Mouse (Mus musculus): ENCODE measurements around the gene Prmt6. TPM values are rescaled to one million over a fixed set of nuclear protein-coding genes. Genes with fewer than 3 reads are reported as not detected.
A peak's percentile ranks its signal among the peaks of the same experiment; 100 is the strongest.

Prmt6 gene
- 10 to 100 TPM; 10.7 to 12.5 TPM for total RNA-seq (2021)
- long read RNA-seq, experiment 1, transcript Prmt6-202 (2 exons, 3,059 nt) = minor isoform, 5 of 18 reads
- long read RNA-seq, experiment 1, transcript Prmt6-201 (1 exons, 2,450 nt) = major isoform, 13 of 18 reads
- long read RNA-seq, experiment 1, partial matches to known transcripts = 0 of 18 reads
- long read RNA-seq, experiment 1, other reads (novel, unspliced or antisense) = 0 of 18 reads
- long read RNA-seq, experiment 2, transcript Prmt6-201 (1 exons, 2,450 nt) = major isoform, 17 of 30 reads
- long read RNA-seq, experiment 2, transcript Prmt6-202 (2 exons, 3,059 nt) = minor isoform, 12 of 30 reads
- long read RNA-seq, experiment 2, partial matches to known transcripts = 0 of 30 reads
- long read RNA-seq, experiment 2, other reads (novel, unspliced or antisense) = 1 of 30 reads

DNA sequence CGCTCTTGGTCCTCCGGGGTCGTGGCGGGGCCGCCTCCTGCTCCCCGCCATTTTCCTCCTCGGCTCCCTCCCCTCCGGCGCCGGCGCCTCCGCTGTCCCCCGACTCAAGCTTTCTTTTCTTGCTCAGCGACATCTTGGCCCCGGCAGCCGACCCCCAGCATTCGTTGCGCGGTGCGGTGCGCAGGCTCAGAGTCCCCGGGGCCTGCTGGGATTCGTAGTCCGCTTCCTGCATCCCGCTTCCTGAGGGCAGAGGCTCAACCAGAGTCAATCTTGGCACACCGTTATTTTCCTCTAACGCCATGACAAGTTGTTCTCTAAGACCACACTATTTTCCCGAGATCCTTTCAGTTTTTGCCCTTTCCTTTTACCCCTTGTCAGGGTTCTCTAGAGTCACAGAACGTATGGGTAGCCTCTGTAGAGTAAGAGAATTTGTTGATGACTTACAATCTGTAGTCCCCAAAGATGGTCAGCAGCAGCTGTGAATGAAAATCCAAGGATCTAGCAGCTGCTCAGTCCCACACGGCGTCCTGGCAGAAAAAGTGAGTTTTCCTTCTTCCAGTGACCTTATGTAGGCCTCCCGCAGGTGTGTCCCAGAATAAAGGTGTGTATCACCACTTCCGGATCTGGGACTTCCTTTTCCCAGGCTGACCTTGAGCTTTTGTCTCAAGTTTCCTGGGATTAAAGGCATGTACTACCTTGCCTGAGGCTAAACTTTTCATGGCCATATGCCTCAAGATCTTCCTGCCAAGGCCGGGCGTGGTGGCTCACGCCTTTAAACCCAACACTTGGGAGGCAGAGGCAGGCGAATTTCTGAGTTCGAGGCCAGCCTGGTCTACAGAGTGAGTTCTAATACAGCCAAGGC, at the start of gene Prmt6:
Gene Prmt6, minus strand, starts transcription at position 160 of the 862 bp plus-strand sequence.
- DNase-seq (ENCODE audit: low spot score in 2 of 2) = peak; percentile 84 to 88

GRCm38 (mm10) chr3:110290485-110291045, 39.8 kb upstream of the Prmt6 start:
- DNase-seq (ENCODE audit: low spot score in 2 of 2) = no peak

- DNase-seq (ENCODE audit: low spot score in 2 of 2) = no peak
These were observed 31.9 kb upstream of the Prmt6 start for GRCm38 (mm10) chr3:110282651-110283050.

DNA sequence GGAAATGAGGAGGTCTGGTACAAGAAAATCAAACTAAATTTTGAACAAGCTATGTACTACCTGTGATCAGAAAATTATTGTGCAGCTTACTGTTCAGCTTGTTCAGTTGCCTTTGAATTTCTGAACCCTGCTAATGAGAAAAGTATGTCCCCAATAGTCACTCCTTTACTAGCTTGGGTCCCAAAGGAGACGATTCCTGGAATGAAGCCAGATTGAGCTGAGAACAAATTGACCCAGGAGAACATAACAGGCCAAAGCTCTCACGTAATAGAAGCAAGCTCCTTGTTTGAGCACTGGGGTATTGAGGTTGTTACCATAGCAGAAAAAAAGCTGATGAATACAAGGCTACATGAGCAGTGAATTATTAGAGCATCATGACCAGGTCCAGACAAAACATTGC, 17.0 kb upstream of the Prmt6 start:
- no peak for DNase-seq (ENCODE audit: low spot score in 2 of 2)

- DNase-seq (ENCODE audit: low spot score in 2 of 2) = no peak
These were observed 2.3 kb upstream of the Prmt6 start for GRCm38 (mm10) chr3:110253105-110253504.

- DNase-seq (ENCODE audit: low spot score in 2 of 2) = peak; percentile 69
These were observed 633 bp downstream of the Prmt6 start for GRCm38 (mm10) chr3:110249891-110250838.

DNA sequence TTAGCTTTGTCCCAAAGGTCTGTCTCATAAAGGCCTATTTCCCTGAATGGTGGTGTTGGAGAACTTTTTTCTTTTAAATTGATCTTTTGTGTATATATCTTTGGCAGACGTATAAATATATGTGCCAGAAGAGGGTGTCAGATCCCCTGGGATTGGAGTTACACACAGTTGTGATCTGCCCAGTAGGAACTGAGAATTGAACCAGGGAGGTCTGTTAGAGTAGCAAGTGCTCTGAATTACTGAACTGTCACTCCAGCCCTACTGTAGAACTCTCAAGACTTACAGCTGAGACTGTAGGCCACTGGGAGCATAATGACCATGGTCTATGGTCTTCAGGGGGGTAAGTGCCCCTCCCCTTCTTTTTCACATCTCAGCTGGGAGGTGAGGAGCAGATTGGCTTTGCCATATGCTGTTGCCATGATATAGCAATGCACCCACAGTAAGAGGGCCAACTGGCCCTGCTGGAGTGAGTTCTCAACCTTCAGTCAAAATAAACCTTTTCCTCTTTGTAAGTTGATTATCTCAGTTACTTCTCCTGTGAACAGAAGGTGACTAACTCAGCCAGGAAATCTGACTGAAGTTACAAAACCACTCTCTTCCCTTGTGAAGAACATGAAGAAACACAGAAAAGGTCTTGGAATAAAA, 13.9 kb downstream of the Prmt6 start:
- DNase-seq (ENCODE audit: low spot score in 2 of 2) = no peak

Other genes starting within 250 kb of the Prmt6 start
- 1 to 10 TPM; 2.4 to 3.9 TPM for gene Ntng1, start 107.0 kb downstream of the Prmt6 start, total RNA-seq (2021)

Data from adrenal gland, adult 18-20 months (tissue).